Mouse (Mus musculus) lung, adult 2 months (tissue): ENCODE results near the gene Mst1. TPM values are rescaled to one million over a fixed set of nuclear protein-coding genes. Genes with fewer than 3 reads are reported as not detected.

Experiments used
- DNase-seq: peaks from one replicate; pipeline ENCODE4 v3.0.0; 2022
- H3K4me1 ChIP-seq: fragments of 200-500 bp; 2 replicates; pipeline ENCODE4 v1.6.1; 2011; ENCODE audit warnings: low read length; ENCODE audit not compliant: control insufficient read depth, insufficient read depth
- H3K4me3 ChIP-seq: fragments of 200-500 bp; replicated peaks from 2 replicates; pipeline ENCODE3; 2011; ENCODE audit warnings: low read depth, mild to moderate bottlenecking, control low read depth, low read length; ENCODE audit errors: extremely low read depth
- CTCF ChIP-seq: fragments of 200-500 bp; IDR thresholded peaks from 2 replicates; pipeline ENCODE4 v1.5.1; 2011; ENCODE audit warnings: mild to moderate bottlenecking, low read length, control low read depth; ENCODE audit not compliant: insufficient read depth
- POLR2A ChIP-seq: fragments of 200-500 bp; IDR thresholded peaks from 2 replicates; pipeline ENCODE4 v1.6.1; 2011; ENCODE audit warnings: low read depth, mild to moderate bottlenecking, control low read depth, low read length, borderline replicate concordance; ENCODE audit errors: extremely low read depth
- WGBS: fragments of 180-500 bp; shearing (Covaris S2); methylation state at CpG from one replicate; pipeline ENCODE4 v1.1.7; 2018; 5-methylcytosine and 5-hydroxymethylcytosine counted together
- polyA plus RNA-seq: library from polyadenylated mRNA; depleted of rRNA; stranded (reverse); fragments of >200 nt; gene quantifications from 2 replicates; pipeline ENCODE4 v1.2.3, GENCODE M21; 2012; rRNA removed

Gene Mst1
- polyA plus RNA-seq: 1.5 and 2.5 TPM in 2 replicates

GRCm38 (mm10) chr9:108080168-108080567 is at the start of gene Mst1:
Mst1 (plus strand) TSS chr9:108080436.
- TF ChIP-seq POLR2A (no peak), CTCF (no peak)
- no peak for DNase-seq
- Histone ChIP-seq H3K4me1 (peaks cover 3% of the 10 kb centered on the region; the same call in 1 of the 2 replicates), H3K4me3 (peak within 1 kb of the TSS; percentile 79)
- 73% methylated on average over 5 of the region's 5 CpGs for WGBS

- TF ChIP-seq POLR2A (no peak), CTCF (no peak)
- H3K4me3 ChIP-seq: no peak overlapping the region
- no peak for DNase-seq
- no peaks in the 10 kb centered on the region for H3K4me1 ChIP-seq
- 89% methylated on average over 5 of the region's 5 CpGs for WGBS
Measured at GRCm38 (mm10) chr9:108032126-108032525, 48.1 kb upstream of the Mst1 start.

GRCm38 (mm10) chr9:108035331-108036156 is 44.7 kb upstream of the Mst1 start:
- WGBS: 87% methylated on average over 2 of the region's 2 CpGs
- no peak for DNase-seq

GRCm38 (mm10) chr9:108044751-108045492 is 35.3 kb upstream of the Mst1 start:
- Histone ChIP-seq H3K4me3 (no peak overlapping the region), H3K4me1 (peaks cover 3% of the 10 kb centered on the region; the same call in 1 of the 2 replicates)
- TF ChIP-seq CTCF (peak; percentile 18; the same call in 1 of the 2 replicates), POLR2A (no peak)
- DNase-seq: no peak
- 87% methylated on average over 8 of the region's 8 CpGs for WGBS

More at GRCm38 (mm10) chr9:108035331-108036156, 44.7 kb upstream of the Mst1 start:
- Histone ChIP-seq H3K4me3 (no peak overlapping the region), H3K4me1 (no peaks in the 10 kb centered on the region)
- TF ChIP-seq POLR2A (no peak), CTCF (peak; percentile 39; the same call in 1 of the 2 replicates)

GRCm38 (mm10) chr9:108046582-108046981 is 33.7 kb upstream of the Mst1 start:
- no peak for DNase-seq
- no peak overlapping the region for H3K4me3 ChIP-seq
- 87% methylated on average over 4 of the region's 4 CpGs for WGBS
- peaks cover 3% of the 10 kb centered on the region; the same call in 1 of the 2 replicates for H3K4me1 ChIP-seq
- TF ChIP-seq POLR2A (no peak), CTCF (no peak)

- Histone ChIP-seq H3K4me1 (peaks cover 3% of the 10 kb centered on the region; the same call in 1 of the 2 replicates), H3K4me3 (peak overlapping the region; percentile 55)
- DNase-seq: no peak
- TF ChIP-seq POLR2A: no peak
- no peak for TF ChIP-seq CTCF
- 43% methylated on average over 17 of the region's 17 CpGs for WGBS
Measured at GRCm38 (mm10) chr9:108047601-108048565, 32.4 kb upstream of the Mst1 start.

- H3K4me3 ChIP-seq: peak overlapping the region; percentile 55
- DNase-seq: no peak
- peaks cover 8% of the 10 kb centered on the region for H3K4me1 ChIP-seq
- no peak for TF ChIP-seq CTCF
- no peak for TF ChIP-seq POLR2A
- 1% methylated on average over 19 of the region's 19 CpGs for WGBS
Measured at GRCm38 (mm10) chr9:108048566-108048955, 31.7 kb upstream of the Mst1 start.

- peak; percentile 93 for DNase-seq
- peak within 1 kb of the TSS; percentile 99 for H3K4me3 ChIP-seq
- TF ChIP-seq POLR2A (peak; percentile 86; the same call in 1 of the 2 replicates), CTCF (no peak)
- under 1% methylated on average over 39 of the region's 39 CpGs for WGBS
- H3K4me1 ChIP-seq: peaks cover 9% of the 10 kb centered on the region
Measured at GRCm38 (mm10) chr9:108049016-108049455, 31.2 kb upstream of the Mst1 start, which contains the start of gene Gmppb. Gmppb (plus strand) TSS chr9:108049242.
